Mouse (Mus musculus) midbrain, embryonic 11.5 days (tissue): Measurements from ENCODE around the gene Spdye4c. TPM values are rescaled to one million over a fixed set of nuclear protein-coding genes. Genes with fewer than 3 reads are reported as not detected.

Experiments
- ATAC-seq: fragments of 200-750 bp; cut with Nextera tagmentation; 2 replicates; pipeline ENCODE4 v1.8.0; 2017; ENCODE audit warnings: moderate TSS enrichment, moderate library complexity; ENCODE audit not compliant: low FRiP score
- DNase-seq: peaks from one replicate; pipeline ENCODE4 v3.0.0; 2015; ENCODE audit warnings: low spot score; ENCODE audit errors: missing footprints
- H3K27ac ChIP-seq: fragments of 300-500 bp; sonication (generic); 2 replicates; pipeline ENCODE4 v1.5.1; 2014; ENCODE audit warnings: low read depth, low read length
- H3K27me3 ChIP-seq: fragments of 300-500 bp; sonication (generic); 2 replicates; pipeline ENCODE4 v1.6.1; 2014; ENCODE audit warnings: mild to moderate bottlenecking, low read length, moderate library complexity, mixed read lengths; ENCODE audit not compliant: control insufficient read depth, insufficient read depth
- H3K36me3 ChIP-seq: fragments of 300-500 bp; sonication (generic); 2 replicates; pipeline ENCODE4 v1.6.1; 2014; ENCODE audit warnings: mild to moderate bottlenecking, low read length, moderate library complexity, mixed read lengths; ENCODE audit not compliant: control insufficient read depth, insufficient read depth
- H3K4me1 ChIP-seq: fragments of 300-500 bp; sonication (generic); 2 replicates; pipeline ENCODE4 v1.6.1; 2014; ENCODE audit warnings: low read length; ENCODE audit not compliant: control insufficient read depth, insufficient read depth
- H3K4me2 ChIP-seq: fragments of 300-500 bp; sonication (generic); 2 replicates; pipeline ENCODE4 v1.6.1; 2014; ENCODE audit warnings: mild to moderate bottlenecking, moderate library complexity
- H3K4me3 ChIP-seq: fragments of 300-500 bp; sonication (generic); 2 replicates; pipeline ENCODE4 v1.5.1; 2014; ENCODE audit warnings: low read depth, low read length
- H3K9ac ChIP-seq: fragments of 300-500 bp; sonication (generic); 2 replicates; pipeline ENCODE4 v1.6.1; 2014; ENCODE audit warnings: low read length
- H3K9me3 ChIP-seq: fragments of 300-500 bp; sonication (generic); 2 replicates; pipeline ENCODE4 v1.6.1; 2016; ENCODE audit warnings: low read length; ENCODE audit not compliant: control insufficient read depth
- WGBS: fragments of 180-500 bp; shearing (Covaris S2); extraction: QIAGEN DNeasy Blood & Tissue Kit; methylation state at CpG from one replicate; pipeline ENCODE4 v1.1.7; 2014; 5-methylcytosine and 5-hydroxymethylcytosine counted together
- polyA plus RNA-seq: library from polyadenylated mRNA; unstranded; fragments of >200 nt; fragmentation: Nextera tagmentation; extraction: Ambion mirVana; gene quantifications from 2 replicates; pipeline ENCODE4 v1.2.1, GENCODE M21; 2014

Gene Spdye4c
- not detected in 2 replicates for polyA plus RNA-seq

- no peaks in the 10 kb centered on the region for H3K4me1 ChIP-seq
- ATAC-seq (no peak), DNase-seq (no peak)
- no peak within 1 kb of the TSS for H3K27ac ChIP-seq
- no peak within 1 kb of the TSS for H3K9ac ChIP-seq
- H3K27me3 ChIP-seq: no peaks in the 10 kb centered on the region
- no peaks in the 10 kb centered on the region for H3K9me3 ChIP-seq
- WGBS: 93% methylated on average over 3 of the region's 3 CpGs
- no peak within 1 kb of the TSS for H3K4me2 ChIP-seq
- H3K36me3 ChIP-seq: no peaks in the 10 kb centered on the region
- H3K4me3 ChIP-seq: no peak within 1 kb of the TSS
These were observed at the start of gene Spdye4c for GRCm38 (mm10) chr2:128590909-128591308. Gene Spdye4c (plus strand): TSS chr2:128591209.

- WGBS: 91% methylated on average over 8 of the region's 8 CpGs
- no peak overlapping the region for H3K27ac ChIP-seq
- DNase-seq: no peak
- peaks cover 5% of the 10 kb centered on the region for H3K4me1 ChIP-seq
- H3K9ac ChIP-seq: no peak overlapping the region
- no peak overlapping the region for H3K4me2 ChIP-seq
- no peak for ATAC-seq
- no peaks in the 10 kb centered on the region for H3K9me3 ChIP-seq
- no peaks in the 10 kb centered on the region for H3K36me3 ChIP-seq
- H3K27me3 ChIP-seq: no peaks in the 10 kb centered on the region
- H3K4me3 ChIP-seq: no peak overlapping the region
These were observed 47.5 kb upstream of the Spdye4c start for GRCm38 (mm10) chr2:128543495-128543894.

- 50% methylated on average over 5 of the region's 5 CpGs for WGBS
- Histone ChIP-seq H3K4me2 (no peak overlapping the region), H3K4me3 (no peak overlapping the region), H3K27ac (no peak overlapping the region), H3K36me3 (no peaks in the 10 kb centered on the region), H3K9me3 (no peaks in the 10 kb centered on the region), H3K27me3 (no peaks in the 10 kb centered on the region), H3K9ac (no peak overlapping the region), H3K4me1 (peaks cover 5% of the 10 kb centered on the region)
- DNase-seq: peak; percentile 85
- ATAC-seq: no peak
These were observed 46.4 kb upstream of the Spdye4c start for GRCm38 (mm10) chr2:128544421-128545137.

- H3K9ac ChIP-seq: no peak overlapping the region
- no peak overlapping the region for H3K4me2 ChIP-seq
- ATAC-seq: no peak
- no peaks in the 10 kb centered on the region for H3K27me3 ChIP-seq
- H3K4me1 ChIP-seq: peaks cover 5% of the 10 kb centered on the region
- no peaks in the 10 kb centered on the region for H3K36me3 ChIP-seq
- H3K4me3 ChIP-seq: no peak overlapping the region
- DNase-seq: no peak
- WGBS: 67% methylated on average over 7 of the region's 7 CpGs
- no peaks in the 10 kb centered on the region for H3K9me3 ChIP-seq
- no peak overlapping the region for H3K27ac ChIP-seq
These were observed 45.6 kb upstream of the Spdye4c start for GRCm38 (mm10) chr2:128545447-128545846.

GRCm38 (mm10) chr2:128547079-128547478, 43.9 kb upstream of the Spdye4c start:
- 88% methylated on average over 10 of the region's 10 CpGs for WGBS
- no peaks in the 10 kb centered on the region for H3K27me3 ChIP-seq
- no peaks in the 10 kb centered on the region for H3K9me3 ChIP-seq

GRCm38 (mm10) chr2:128548262-128548661, 42.7 kb upstream of the Spdye4c start:
- no peak overlapping the region for H3K9ac ChIP-seq
- peaks cover 5% of the 10 kb centered on the region for H3K4me1 ChIP-seq
- no peaks in the 10 kb centered on the region for H3K36me3 ChIP-seq
- H3K4me2 ChIP-seq: no peak overlapping the region
- ATAC-seq: no peak
- no peaks in the 10 kb centered on the region for H3K27me3 ChIP-seq
- H3K4me3 ChIP-seq: no peak overlapping the region
- 40% methylated on average over 2 of the region's 2 CpGs for WGBS
- no peak overlapping the region for H3K27ac ChIP-seq
- DNase-seq: no peak
- H3K9me3 ChIP-seq: no peaks in the 10 kb centered on the region

More at GRCm38 (mm10) chr2:128547079-128547478, 43.9 kb upstream of the Spdye4c start:
- Histone ChIP-seq H3K4me1 (peaks cover 5% of the 10 kb centered on the region), H3K4me2 (no peak overlapping the region), H3K4me3 (no peak overlapping the region), H3K27ac (no peak overlapping the region), H3K9ac (no peak overlapping the region), H3K36me3 (no peaks in the 10 kb centered on the region)
- ATAC-seq: no peak
- no peak for DNase-seq

GRCm38 (mm10) chr2:128549561-128549960, 41.4 kb upstream of the Spdye4c start:
- ATAC-seq: no peak

GRCm38 (mm10) chr2:128549963-128550362, 41.0 kb upstream of the Spdye4c start:
- 65% methylated on average over 6 of the region's 6 CpGs for WGBS
- Histone ChIP-seq H3K36me3 (no peaks in the 10 kb centered on the region), H3K9ac (no peak overlapping the region), H3K4me3 (no peak overlapping the region), H3K27me3 (no peaks in the 10 kb centered on the region), H3K4me2 (no peak overlapping the region), H3K4me1 (no peaks in the 10 kb centered on the region), H3K9me3 (no peaks in the 10 kb centered on the region), H3K27ac (no peak overlapping the region)
- DNase-seq (no peak), ATAC-seq (no peak)

More at GRCm38 (mm10) chr2:128549561-128549960, 41.4 kb upstream of the Spdye4c start:
- DNase-seq: no peak
- Histone ChIP-seq H3K4me2 (no peak overlapping the region), H3K4me1 (peaks cover 3% of the 10 kb centered on the region), H3K27ac (no peak overlapping the region), H3K36me3 (no peaks in the 10 kb centered on the region), H3K4me3 (no peak overlapping the region), H3K9ac (no peak overlapping the region), H3K9me3 (no peaks in the 10 kb centered on the region), H3K27me3 (no peaks in the 10 kb centered on the region)
- 71% methylated on average over 7 of the region's 7 CpGs for WGBS

- Histone ChIP-seq H3K4me2 (no peak overlapping the region), H3K4me3 (no peak overlapping the region), H3K9me3 (no peaks in the 10 kb centered on the region), H3K36me3 (no peaks in the 10 kb centered on the region), H3K27ac (no peak overlapping the region), H3K9ac (no peak overlapping the region), H3K27me3 (no peaks in the 10 kb centered on the region), H3K4me1 (no peaks in the 10 kb centered on the region)
- DNase-seq (peak; percentile 31), ATAC-seq (no peak)
- 82% methylated on average over 8 of the region's 8 CpGs for WGBS
These were observed 38.8 kb upstream of the Spdye4c start for GRCm38 (mm10) chr2:128552080-128552791.
